Mouse (Mus musculus): ENCODE results near the gene Vmn1r29. TPM values are rescaled to one million over a fixed set of nuclear protein-coding genes. Genes with fewer than 3 reads are reported as not detected.
"Not testable (repeated sequence)": the region's sequence is repeated elsewhere in the genome, so short reads cannot be mapped to it uniquely, and the experiment has no call there.

The Vmn1r29 gene
- not detected in 2 replicates for total RNA-seq (2014; rRNA removed)
- polyA plus RNA-seq (2015; fragmentation: Nextera tagmentation; extraction: Ambion mirVana) = not detected in 2 replicates

DNA sequence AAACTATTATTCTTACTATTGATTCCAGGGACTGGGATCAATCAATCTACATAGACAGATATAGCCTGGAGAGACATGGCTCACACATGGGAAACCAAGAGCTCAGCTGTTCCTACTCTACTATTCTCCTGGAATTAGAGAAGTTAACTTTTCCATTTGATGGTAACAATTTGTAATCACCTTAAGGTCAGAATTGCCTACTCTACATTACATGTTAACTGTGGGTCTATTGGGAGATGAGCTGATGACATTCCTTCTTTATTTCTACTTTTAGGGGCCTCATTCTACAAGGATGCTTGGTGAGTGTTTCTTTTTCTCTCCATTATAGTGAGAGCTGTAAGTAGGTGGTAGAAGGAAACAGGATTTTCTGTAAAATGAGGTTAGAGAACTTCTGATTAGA lies at the start of gene Vmn1r29:
Gene Vmn1r29, plus strand, starts transcription at position 301 of the 400 bp plus-strand sequence.
- DNase-seq = no peak
- no peak within 1 kb of the TSS for H3K9ac ChIP-seq
- H3K4me3 ChIP-seq (ENCODE audit: low read depth, low read length) = no peak within 1 kb of the TSS
- no peak for ATAC-seq
- no peaks in the 10 kb centered on the region for H3K4me1 ChIP-seq (ENCODE audit: insufficient read depth)
- H3K4me2 ChIP-seq (ENCODE audit: low read depth) = no peak within 1 kb of the TSS
- no peak for TF ChIP-seq CTCF (IDR thresholded peaks at IDR 0.05; ENCODE audit: low read depth)
- H3K27me3 ChIP-seq (ENCODE audit: insufficient read depth, low read length) = no peaks in the 10 kb centered on the region
- no peaks in the 10 kb centered on the region for H3K36me3 ChIP-seq (ENCODE audit: insufficient read depth)
- H3K9me3 ChIP-seq (ENCODE audit: low read length) = no peaks in the 10 kb centered on the region
- H3K27ac ChIP-seq (ENCODE audit: low read depth, low read length) = no peak within 1 kb of the TSS

DNA sequence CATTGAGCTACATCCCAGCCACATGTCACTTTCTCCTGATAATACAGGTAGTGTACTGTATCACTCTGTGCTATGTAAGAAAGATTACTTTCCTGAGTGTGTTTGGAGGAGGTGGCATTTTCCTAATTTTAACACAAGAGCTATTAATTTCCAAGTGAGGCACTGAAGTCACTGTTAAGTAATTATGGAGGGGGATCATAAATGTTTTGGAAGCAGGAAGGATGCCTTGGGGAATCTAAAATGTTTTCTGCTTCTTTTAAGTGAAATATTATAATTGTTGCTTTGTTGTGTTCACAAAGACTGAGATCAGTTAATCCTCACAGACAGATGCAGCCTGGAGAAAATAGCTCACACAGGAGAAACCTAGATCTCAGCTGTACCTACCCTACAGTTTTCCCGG lies 39.6 kb upstream of the Vmn1r29 start, which contains the start of gene Vmn1r28:
Gene Vmn1r28, plus strand, starts transcription at position 301 of the 400 bp plus-strand sequence.
- no peak for TF ChIP-seq CTCF (IDR thresholded peaks at IDR 0.05; ENCODE audit: low read depth)
- H3K36me3 ChIP-seq (ENCODE audit: insufficient read depth) = no peaks in the 10 kb centered on the region
- no peak within 1 kb of the TSS for H3K4me3 ChIP-seq (ENCODE audit: low read depth, low read length)
- no peak within 1 kb of the TSS for H3K27ac ChIP-seq (ENCODE audit: low read depth, low read length)
- H3K9me3 ChIP-seq (ENCODE audit: low read length) = no peaks in the 10 kb centered on the region
- no peaks in the 10 kb centered on the region for H3K27me3 ChIP-seq (ENCODE audit: insufficient read depth, low read length)
- H3K4me1 ChIP-seq (ENCODE audit: insufficient read depth) = no peaks in the 10 kb centered on the region
- no peak for DNase-seq
- 97% methylated on average over 1 of the region's 1 CpGs for WGBS
- ATAC-seq = no peak
- H3K9ac ChIP-seq = no peak within 1 kb of the TSS
- H3K4me2 ChIP-seq (ENCODE audit: low read depth) = no peak within 1 kb of the TSS

DNA sequence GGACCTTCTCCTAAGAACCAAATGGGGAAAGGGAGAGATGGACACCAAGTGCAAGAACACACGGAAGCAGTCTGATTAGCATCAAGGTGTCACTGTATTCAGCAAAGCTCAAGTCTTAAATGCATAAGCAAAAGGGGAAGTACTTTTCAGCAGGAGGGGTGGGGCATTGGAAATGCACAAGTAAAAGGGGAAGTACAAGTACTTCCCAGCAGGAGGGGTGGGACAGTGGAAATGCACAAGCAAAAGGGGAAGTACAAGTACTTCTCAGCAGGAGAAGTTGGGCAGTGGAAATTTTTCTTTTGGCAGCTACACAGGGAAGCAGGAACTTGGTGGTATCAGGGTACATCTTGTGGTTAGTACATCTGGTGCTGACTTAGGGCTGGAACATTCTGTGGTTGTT lies 21.7 kb upstream of the Vmn1r29 start:
- not testable (repeated sequence) for H3K36me3 ChIP-seq (ENCODE audit: insufficient read depth); H3K4me3 ChIP-seq (ENCODE audit: low read depth, low read length); H3K9ac ChIP-seq; ATAC-seq; H3K4me2 ChIP-seq (ENCODE audit: low read depth); H3K4me1 ChIP-seq (ENCODE audit: insufficient read depth); H3K27me3 ChIP-seq (ENCODE audit: insufficient read depth, low read length); DNase-seq; H3K9me3 ChIP-seq (ENCODE audit: low read length); H3K27ac ChIP-seq (ENCODE audit: low read depth, low read length)
- WGBS = 96% methylated on average over 1 of the region's 1 CpGs

DNA sequence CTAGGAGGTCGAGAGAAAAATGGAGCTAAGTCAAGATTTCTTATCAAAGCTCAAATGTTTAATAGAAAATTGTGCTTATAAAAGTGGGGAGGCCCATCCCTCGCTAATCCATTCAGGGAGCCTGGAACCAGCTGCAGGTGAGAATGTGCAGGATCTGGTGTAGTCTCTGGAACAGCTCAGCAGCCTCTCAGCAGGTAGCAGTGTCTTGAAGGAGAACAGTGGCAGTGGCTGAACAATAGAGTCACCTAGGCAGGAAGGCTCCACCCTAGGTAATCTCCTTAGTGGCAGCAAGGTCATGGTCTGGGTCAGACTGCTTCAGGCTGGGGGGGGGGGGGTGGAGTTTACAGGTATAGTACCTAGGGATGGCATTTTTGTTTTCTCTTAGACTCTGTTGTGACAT lies 9.1 kb upstream of the Vmn1r29 start:
- no peak overlapping the region for H3K4me2 ChIP-seq (ENCODE audit: low read depth)
- no peak overlapping the region for H3K4me3 ChIP-seq (ENCODE audit: low read depth, low read length)
- H3K36me3 ChIP-seq (ENCODE audit: insufficient read depth) = no peaks in the 10 kb centered on the region
- H3K9ac ChIP-seq = no peak overlapping the region
- ATAC-seq (no peak), DNase-seq (no peak)
- H3K4me1 ChIP-seq (ENCODE audit: insufficient read depth) = no peaks in the 10 kb centered on the region
- WGBS = 54% methylated on average over 2 of the region's 2 CpGs
- no peaks in the 10 kb centered on the region for H3K9me3 ChIP-seq (ENCODE audit: low read length)
- H3K27me3 ChIP-seq (ENCODE audit: insufficient read depth, low read length) = no peaks in the 10 kb centered on the region
- TF ChIP-seq CTCF (IDR thresholded peaks at IDR 0.05; ENCODE audit: low read depth) = no peak
- no peak overlapping the region for H3K27ac ChIP-seq (ENCODE audit: low read depth, low read length)

DNA sequence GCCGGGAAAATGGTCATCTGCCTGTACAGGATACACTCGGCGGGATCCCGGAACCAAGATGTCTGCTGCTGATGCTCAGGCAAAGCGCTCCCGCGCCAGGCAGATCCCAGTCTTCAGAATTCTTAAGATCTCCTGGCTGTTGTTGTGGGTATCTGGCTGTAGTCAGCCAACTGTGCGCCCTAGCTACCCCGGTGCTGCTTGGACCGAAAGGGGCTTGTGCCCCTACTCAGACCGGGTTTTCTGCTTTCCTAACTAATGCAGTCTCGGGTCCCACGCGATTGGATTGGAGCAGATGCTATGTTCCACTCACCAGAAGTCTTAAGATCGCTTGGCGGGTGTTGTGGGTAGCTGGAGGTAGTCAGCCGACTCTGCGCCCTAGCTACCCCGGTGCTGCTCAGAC lies 2.8 kb upstream of the Vmn1r29 start:
- H3K4me2 ChIP-seq (ENCODE audit: low read depth); ATAC-seq; DNase-seq; H3K27me3 ChIP-seq (ENCODE audit: insufficient read depth, low read length); H3K36me3 ChIP-seq (ENCODE audit: insufficient read depth); H3K27ac ChIP-seq (ENCODE audit: low read depth, low read length); H3K4me1 ChIP-seq (ENCODE audit: insufficient read depth); H3K4me3 ChIP-seq (ENCODE audit: low read depth, low read length); H3K9me3 ChIP-seq (ENCODE audit: low read length); H3K9ac ChIP-seq: not testable (repeated sequence)
- WGBS = 89% methylated on average over 19 of the region's 19 CpGs

DNA sequence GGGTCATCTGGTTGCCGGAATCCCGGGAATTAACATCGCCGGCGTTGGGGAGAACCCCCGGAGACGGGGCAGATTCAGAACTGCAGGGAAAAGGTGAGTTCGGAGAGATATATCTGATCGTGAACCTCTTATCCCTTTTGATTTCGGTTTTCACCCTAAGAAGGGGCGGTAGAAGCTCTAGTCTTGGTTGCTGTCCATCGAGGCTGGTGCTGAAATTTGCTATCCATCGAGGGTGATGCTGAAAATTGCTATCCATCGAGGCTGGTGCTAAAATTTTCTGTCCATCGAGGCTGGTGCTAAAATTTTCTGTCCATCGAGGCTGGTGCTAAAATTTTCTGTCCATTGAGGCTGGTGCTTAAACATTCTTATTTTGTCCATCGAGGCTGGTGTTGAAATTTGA lies 29.3 kb downstream of the Vmn1r29 start:
- not testable (repeated sequence) for H3K27me3 ChIP-seq (ENCODE audit: insufficient read depth, low read length); H3K27ac ChIP-seq (ENCODE audit: low read depth, low read length); H3K4me1 ChIP-seq (ENCODE audit: insufficient read depth); H3K9me3 ChIP-seq (ENCODE audit: low read length); H3K36me3 ChIP-seq (ENCODE audit: insufficient read depth); DNase-seq; ATAC-seq; H3K4me3 ChIP-seq (ENCODE audit: low read depth, low read length); H3K4me2 ChIP-seq (ENCODE audit: low read depth); H3K9ac ChIP-seq
- 86% methylated on average over 17 of the region's 17 CpGs for WGBS

Other genes with a start within 250 kb of the Vmn1r29 start
- gene Vmn1r27, start 82.7 kb upstream of the Vmn1r29 start, total RNA-seq (2014; rRNA removed) = not detected in 2 replicates
- gene Vmn1r27, start 82.7 kb upstream of the Vmn1r29 start, polyA plus RNA-seq (2015; fragmentation: Nextera tagmentation; extraction: Ambion mirVana) = not detected in 2 replicates
- not detected in 2 replicates for gene Vmn1r28, start 39.5 kb upstream of the Vmn1r29 start, total RNA-seq (2014; rRNA removed)
- not detected in 2 replicates for gene Vmn1r28, start 39.5 kb upstream of the Vmn1r29 start, polyA plus RNA-seq (2015; fragmentation: Nextera tagmentation; extraction: Ambion mirVana)
- not detected in 2 replicates for gene Vmn1r30, start 141.8 kb downstream of the Vmn1r29 start, total RNA-seq (2014; rRNA removed)
- gene Vmn1r30, start 141.8 kb downstream of the Vmn1r29 start, polyA plus RNA-seq (2015; fragmentation: Nextera tagmentation; extraction: Ambion mirVana) = not detected in 2 replicates
- gene Vmn1r31, start 173.8 kb downstream of the Vmn1r29 start, total RNA-seq (2014; rRNA removed) = not detected in 2 replicates
- gene Vmn1r31, start 173.8 kb downstream of the Vmn1r29 start, polyA plus RNA-seq (2015; fragmentation: Nextera tagmentation; extraction: Ambion mirVana) = not detected in 2 replicates

Data from forebrain, postnatal 0 days (tissue).